Mouse (Mus musculus): Measurements from ENCODE around the gene Cyp3a57.
"Not testable (repeated sequence)": the region's sequence is repeated elsewhere in the genome, so short reads cannot be mapped to it uniquely, and the experiment has no call there.

Cyp3a57 gene

DNA sequence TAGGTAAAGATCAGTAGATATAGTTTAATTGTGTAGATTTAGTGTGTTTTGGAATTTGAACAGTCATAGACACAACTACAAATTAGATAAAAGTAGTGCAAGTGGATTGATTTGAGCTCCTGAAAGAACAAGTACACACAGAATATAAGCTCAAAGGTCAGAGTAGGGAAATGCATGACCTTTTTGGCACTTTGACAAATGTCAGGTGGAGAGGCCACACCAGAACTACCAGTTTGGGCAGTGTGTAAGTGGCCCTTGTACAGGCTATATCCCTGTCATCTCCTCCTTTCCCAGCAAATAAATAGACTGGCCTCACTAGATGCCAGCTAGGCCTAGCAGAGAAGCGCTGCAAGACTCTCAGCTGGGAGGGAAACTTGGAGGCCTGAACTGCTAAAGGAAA lies at the start of gene Cyp3a57:
Cyp3a57 (plus strand) TSS at position 339 of the 400 bp plus-strand sequence.
- DNase-seq (ENCODE audit: low read depth, low spot score), result no peak

GRCm38 (mm10) chr5:145300469-145300868 lies 44.6 kb upstream of the Cyp3a57 start:
- DNase-seq (ENCODE audit: low read depth, low spot score), result no peak

GRCm38 (mm10) chr5:145301796-145302195 lies 43.3 kb upstream of the Cyp3a57 start:
- DNase-seq (ENCODE audit: low read depth, low spot score), result not testable (repeated sequence)

DNA sequence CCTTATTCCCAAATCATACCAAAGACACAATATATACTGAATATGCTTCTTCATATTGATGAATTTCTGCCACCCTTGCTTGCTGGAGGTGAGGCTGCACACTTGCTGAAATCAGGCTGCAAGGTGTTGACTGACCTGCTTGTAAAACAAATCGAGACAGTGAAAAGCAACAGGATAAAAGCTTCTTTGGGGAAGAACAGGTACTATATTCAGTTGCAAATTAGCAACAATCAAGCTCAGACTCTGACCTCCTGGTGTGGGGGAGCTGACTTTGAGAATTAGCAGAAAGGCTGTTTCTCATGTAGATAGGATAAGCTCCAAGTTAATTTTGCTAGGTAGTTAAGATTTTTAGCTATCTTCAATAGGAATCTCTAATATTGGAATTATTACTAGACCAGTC lies 42.7 kb upstream of the Cyp3a57 start:
- no peak for DNase-seq (ENCODE audit: low read depth, low spot score)

GRCm38 (mm10) chr5:145306953-145307352 lies 38.1 kb upstream of the Cyp3a57 start:
- not testable (repeated sequence) for DNase-seq (ENCODE audit: low read depth, low spot score)

DNA sequence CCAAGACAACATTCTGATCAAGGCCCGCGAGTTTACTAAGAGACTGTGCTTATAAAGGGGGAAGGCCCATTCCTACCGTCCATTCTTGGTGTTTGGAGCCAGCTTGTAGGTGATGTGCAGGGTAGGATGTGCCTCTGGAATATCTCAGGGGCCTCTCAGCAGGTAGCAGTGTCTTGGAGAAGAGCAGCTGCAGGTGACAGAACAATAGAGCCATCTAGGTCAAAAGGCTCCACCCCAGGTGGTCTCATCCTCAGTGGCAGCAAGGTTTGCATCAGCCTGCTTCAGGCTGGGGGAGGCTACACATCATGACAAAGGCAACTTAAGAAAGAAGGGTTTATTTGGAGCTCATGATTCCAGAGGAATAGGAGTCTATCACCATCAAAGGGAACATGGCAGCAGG lies 37.3 kb upstream of the Cyp3a57 start:
- not testable (repeated sequence) for DNase-seq (ENCODE audit: low read depth, low spot score)

GRCm38 (mm10) chr5:145313845-145314244 lies 31.2 kb upstream of the Cyp3a57 start:
- no peak for DNase-seq (ENCODE audit: low read depth, low spot score)

GRCm38 (mm10) chr5:145317141-145317540 lies 27.9 kb upstream of the Cyp3a57 start:
- no peak for DNase-seq (ENCODE audit: low read depth, low spot score)

DNA sequence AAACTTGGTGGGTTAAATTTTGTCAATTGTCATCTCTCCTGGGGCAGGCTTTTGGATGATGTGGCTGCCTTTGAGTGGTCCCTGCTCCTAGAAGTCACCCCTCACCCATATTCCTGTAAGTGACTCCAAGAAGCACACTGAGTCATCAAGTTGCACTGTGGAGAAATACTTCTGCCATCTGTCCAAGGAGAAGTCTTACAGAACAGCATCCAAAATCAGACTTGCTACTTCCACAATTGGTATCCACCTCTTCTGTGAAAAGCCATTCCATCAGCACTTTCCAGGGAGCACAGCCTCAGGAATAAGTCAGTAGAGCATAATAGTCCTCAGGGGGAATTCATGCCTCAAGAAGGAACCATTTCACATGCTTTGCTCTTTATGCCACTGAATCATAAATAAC lies 6.3 kb upstream of the Cyp3a57 start:
- DNase-seq (ENCODE audit: low read depth, low spot score), result not testable (repeated sequence)

- DNase-seq (ENCODE audit: low read depth, low spot score), result no peak
Observed at GRCm38 (mm10) chr5:145349697-145350096, 4.6 kb downstream of the Cyp3a57 start.

- DNase-seq (ENCODE audit: low read depth, low spot score), result no peak
Observed at GRCm38 (mm10) chr5:145353081-145353480, 8.0 kb downstream of the Cyp3a57 start.

- not testable (repeated sequence) for DNase-seq (ENCODE audit: low read depth, low spot score)
Observed at GRCm38 (mm10) chr5:145415416-145415815, 70.3 kb downstream of the Cyp3a57 start.

DNA sequence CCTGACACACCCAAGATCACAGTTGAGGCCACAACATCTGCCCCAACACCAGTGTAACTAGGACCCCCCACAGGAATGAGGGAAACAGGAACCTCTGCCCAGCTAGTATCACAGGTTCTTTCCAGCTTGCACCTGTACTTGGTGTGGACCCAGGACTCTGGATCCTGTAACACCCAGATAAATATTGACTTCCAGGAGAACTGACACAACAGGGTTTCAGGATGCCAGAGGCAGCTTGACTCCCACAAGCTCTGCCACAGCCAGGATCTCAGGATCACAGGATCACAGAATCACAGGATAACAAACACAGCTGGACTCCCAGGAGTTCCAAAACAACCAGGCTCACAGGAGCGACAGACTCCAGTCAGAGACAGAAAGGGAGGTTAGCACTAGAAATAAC lies 77.2 kb downstream of the Cyp3a57 start:
- no peak for DNase-seq (ENCODE audit: low read depth, low spot score)

DNA sequence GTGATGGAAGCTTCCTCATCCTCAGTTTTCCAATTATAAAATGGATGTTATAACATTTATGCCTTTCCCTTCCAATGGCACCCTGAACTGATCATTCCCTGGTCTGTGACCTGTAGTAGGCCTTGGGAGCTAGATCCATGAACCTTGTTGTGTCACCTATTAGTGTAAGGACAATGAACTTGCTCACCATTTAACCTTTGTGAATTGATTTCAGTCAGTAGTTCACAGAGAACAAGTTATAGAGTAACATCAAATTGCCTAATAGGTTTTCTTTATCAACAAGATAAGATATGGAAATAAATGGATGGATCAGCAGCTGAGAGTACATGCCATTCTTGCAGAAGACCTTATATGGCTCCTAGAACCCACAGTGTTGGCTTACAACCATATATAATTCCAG lies 85.9 kb downstream of the Cyp3a57 start:
- DNase-seq (ENCODE audit: low read depth, low spot score), result no peak

DNA sequence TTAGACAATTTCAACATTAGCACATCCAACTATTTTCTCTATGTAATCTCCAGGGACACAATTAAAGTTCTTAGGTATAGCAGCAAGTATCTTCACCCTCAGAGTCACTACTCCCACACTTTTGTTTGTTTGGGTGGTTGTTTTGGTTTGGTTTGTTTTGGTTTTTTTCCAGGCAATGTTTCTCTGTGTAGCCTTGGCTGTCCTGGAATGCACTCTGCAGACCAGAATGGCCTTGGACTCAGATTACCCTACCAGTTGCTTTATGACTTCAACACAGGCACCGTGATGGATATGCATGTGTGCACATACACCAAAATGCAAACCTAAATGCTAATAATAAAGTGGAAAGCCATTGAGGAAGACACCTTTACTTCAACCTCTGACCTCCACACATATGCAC lies 88.6 kb downstream of the Cyp3a57 start:
- no peak for DNase-seq (ENCODE audit: low read depth, low spot score)

Data from CD4-positive helper T cell, adult 2 months (primary cell).